Mouse (Mus musculus): ENCODE data around the gene Paqr9.

Gene Paqr9

DNA sequence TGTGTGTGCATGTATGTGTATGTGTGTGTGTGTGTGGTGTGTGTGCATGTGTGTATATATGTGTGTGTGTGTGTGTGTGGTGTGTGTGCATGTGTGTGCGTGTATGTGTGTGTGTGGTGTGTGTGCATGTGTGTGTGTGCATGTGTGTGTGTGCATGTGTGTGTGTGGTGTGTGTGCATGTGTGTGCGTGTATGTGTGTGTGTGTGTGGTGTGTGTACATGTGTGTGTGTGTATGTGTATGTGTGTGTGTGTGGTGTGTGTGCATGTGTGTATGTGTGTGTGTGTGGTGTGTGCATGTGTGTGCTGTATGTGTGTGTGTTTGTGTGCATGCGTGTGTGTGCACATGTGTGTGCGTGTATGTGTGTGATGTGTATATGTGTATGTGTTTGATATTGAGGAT lies 14.9 kb upstream of the Paqr9 start:
- no peak for DNase-seq (ENCODE audit: low spot score in 2 of 2)

DNA sequence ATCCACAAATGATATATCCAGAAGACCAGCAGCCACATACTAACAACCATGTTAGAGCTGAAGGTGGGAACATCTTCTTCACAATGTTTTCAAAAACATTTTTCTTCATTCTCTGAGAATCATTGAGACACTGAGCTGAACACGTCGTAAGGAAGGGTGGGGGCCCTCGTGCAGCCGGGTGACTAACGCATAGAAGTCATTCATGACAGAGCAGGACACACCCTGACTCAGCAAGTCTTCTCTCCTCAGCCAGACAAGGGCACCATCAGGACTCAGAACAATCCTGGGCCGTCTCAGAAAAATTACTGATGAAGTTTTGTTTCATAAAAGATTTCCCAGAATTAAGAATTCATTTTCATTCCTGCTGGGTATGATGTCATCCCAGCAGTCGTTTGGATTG lies 12.8 kb upstream of the Paqr9 start:
- DNase-seq (ENCODE audit: low spot score in 2 of 2), result no peak

DNA sequence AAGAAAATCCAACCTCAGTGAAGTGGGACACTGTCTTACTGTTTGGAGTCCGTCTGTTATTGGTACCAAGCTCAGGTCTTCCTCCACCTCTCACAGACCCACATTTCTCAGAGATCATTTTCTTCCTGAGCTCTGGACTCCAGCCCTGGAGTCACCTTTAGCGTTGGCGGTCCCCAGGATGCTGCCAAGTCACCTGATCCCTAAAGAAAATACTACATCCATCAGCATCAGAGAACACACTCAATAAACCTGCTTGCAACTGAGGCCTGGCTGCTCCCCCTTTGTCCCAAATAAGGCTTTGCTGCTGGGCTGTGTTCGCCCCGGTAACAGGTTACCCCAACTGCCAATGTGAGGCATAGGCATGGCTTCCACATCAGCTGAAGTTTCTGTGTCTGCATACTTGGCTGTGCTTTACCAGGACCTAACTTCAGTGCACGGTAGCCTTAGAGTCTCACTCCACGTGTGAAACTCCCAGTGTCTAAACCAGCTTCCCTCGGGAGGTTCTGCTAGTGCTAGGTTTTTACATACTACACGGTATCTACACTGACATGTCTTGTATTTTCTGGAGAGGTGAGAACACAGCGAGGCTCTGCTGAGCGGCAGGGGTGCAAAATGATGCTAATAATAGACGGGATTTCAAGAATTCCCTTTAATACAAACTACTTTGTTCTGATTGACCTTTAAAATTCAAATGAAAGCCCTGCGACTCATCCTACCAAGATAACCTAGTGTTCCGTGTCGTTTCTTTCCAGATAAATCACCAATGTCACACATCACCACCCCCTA lies 9.6 kb upstream of the Paqr9 start:
- no peak for DNase-seq (ENCODE audit: low spot score in 2 of 2)

DNA sequence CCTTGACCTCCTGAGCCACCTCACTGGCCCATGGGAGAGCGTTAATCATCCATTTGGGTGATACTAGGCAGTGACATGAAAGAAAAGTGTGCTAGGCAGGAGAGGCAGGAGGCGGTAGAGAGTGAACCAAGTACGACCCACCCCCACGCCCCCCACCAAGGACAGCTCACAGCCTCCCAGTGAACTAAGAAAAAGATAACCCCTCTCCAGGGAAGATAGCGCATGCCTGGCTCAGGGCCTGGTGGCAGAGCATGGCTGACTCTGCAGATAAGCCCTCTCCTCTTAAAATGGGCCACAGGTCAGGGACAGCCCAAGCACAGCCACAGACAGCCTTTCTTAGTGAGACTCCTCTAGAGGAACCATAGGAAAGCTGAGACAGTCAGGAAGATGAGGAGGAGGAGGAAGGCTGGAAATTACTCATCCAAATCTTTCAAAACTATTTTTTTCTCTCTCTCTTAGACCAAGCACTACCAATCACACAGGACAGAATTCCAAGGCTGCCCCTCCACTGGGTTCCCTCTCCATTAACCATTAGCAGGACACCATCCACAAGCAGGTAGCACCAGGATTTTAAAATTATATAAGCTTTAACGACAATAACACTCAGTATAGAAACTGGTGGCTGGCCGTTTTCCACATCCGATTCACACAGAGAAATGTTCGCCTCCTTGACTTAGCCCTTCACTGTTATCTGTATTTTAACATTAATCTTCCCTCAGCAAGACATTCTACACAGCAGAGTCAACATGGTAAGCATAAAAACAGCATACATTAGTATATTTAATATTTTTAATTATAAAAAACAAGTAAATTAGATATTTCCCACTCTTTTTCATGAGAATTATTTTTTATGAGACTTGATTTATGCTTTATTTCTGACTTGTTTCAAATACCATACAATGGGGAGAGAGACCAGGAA lies 8.3 kb upstream of the Paqr9 start:
- no peak for DNase-seq (ENCODE audit: low spot score in 2 of 2)

DNA sequence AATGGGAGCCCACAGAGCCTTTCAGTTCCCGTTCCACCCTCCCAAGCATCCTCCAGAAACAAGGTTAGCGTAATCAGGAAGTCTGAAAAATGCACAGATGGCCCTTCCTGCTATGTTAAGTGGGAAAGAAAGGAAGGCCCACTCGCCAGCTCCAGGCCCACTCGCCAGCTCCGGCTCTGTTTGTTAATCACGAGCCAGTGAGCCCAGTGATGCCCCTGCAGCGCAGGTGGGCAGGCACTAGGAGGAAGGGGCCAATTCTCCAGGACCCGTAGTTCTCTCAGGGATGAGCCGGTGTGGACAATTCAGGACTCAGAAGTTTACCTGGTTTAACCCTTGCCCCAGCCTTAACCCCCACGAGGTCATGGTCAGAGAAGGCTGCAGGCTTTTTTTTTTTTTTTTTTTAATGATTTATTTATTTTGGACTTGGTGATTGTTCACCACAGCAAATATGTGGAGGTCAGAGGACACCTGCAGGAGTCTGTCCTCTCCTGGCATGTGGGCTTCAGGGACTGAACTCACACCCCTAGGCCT lies 7.2 kb upstream of the Paqr9 start:
- peak in 1 of 2 experiments; percentile 25 for DNase-seq (ENCODE audit: low spot score in 2 of 2)

DNA sequence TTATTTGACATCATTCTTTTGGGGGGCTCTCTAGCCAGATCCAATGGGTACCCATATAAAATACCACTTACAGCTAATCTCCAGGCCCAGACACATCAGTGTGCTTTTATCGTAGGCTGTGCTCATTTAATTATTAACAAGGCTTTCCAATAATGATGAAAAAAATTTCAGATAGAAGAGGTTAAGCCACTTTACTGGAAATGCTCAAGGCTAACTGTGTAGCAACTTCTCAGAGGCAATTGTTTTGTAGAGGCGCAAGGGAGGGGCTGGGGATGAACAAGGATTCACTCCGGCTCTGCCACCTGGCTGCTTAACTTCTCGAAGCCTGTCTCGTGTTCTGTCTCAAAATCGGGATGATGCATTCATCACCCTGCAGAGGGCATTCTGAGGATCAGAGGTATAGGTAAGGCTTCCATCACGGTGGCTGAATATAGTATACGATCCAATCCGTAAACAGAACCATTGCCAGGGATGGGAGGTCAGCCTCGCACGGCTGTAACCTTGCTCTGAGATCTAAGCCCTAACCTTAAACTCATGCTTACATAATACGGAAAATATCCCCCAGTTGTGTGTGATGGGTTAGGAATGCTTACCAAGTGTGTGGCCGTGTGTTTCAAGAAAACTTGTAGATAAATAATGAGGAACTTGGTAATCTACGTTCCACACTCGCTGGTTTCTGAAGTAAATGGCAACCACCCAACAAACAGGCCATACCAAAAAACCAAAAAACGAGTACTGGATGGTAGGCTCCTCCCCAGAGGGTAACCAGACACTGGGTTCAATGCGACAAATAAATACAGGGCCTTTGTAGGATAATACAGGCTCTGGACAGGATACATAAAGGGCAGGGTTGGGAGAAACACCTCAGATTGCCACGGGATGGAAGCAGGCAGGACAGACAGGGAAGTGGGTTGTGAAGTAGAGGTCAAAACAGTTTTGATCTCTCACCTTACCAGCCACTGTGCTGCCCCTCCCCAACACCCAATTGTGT lies 4.9 kb upstream of the Paqr9 start:
- DNase-seq (ENCODE audit: low spot score in 2 of 2), result no peak

DNA sequence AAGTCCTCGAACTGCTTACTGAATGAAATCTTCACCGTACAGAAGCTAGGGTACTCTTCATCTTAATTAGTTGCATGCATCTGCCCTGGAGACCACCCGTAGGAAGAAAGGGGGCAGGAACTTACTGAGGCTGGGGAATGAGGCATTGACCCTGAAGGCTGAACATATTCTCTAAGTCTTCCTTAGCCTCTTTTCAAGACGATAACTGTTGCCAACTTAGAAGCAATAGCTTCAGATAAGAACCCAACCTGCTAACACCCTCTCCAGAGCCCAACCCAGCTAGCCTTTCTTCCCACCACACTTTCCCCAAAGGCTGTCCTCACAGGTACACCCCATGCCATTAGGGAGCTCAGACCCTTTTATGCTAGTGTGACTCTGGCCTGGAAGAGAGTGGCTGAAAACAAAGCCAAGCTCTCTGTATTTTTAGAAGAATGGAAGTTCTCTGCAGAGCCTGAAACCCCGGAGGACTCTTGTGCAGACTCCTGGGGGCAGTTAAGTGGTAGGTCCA lies 4.2 kb upstream of the Paqr9 start:
- no peak for DNase-seq (ENCODE audit: low spot score in 2 of 2)

DNA sequence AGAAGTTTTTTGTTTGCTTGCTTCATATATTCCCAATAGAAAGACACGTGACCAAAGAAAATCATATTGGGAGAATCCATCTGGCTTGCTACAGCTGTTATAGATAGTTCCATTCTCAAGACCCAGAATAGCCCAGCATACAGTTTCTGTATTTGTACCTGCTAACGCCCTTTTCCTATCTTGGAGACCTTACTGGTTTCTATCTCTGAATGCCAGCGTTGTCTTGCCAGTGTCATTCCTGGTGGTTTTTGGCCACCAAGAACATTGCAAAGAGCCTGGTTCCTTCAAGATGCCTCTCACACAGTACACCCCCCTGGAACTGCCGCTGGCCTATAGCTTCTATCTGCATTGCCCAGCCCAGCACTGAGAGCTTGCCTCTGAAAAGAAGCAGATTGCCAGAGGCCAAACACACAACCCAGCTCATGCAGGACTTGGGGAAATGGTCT lies 3.4 kb upstream of the Paqr9 start:
- DNase-seq (ENCODE audit: low spot score in 2 of 2), result no peak

DNA sequence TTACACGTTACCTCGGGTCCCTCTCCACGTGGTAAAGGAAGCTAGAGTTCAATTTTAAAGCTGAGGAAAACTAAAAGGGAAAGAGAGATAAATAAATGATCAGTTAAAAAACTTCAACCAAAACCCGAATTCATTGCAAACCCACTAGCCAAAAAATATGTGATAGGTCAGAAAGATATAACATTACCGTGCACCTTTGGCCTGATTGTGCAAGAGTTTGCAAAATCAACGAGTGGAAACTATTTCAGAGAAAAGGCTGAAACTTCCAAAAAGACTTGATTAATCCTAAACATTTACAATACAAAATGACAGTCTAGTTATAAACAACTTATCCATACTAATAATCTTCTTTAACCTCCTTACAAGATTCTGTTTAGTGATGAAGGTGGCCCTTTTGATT lies 1.7 kb upstream of the Paqr9 start:
- no peak for DNase-seq (ENCODE audit: low spot score in 2 of 2)

DNA sequence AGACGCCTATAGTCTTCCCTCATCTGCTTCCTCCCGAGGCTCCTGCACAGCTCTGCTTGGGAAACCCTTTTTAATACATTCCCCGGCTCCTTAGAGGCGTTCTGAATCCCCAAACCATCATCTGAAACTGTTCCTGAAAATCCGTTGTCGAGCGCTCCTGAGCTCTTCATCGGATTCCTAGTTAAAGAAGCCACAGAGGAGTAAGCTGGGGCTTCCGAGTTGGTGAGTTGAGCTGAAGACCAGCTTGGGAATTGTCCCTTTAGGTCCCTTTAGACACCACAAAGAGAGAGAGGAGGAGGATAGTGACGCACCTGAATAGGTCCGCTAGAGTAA lies 765 bp upstream of the Paqr9 start:
- DNase-seq (ENCODE audit: low spot score in 2 of 2), result peak in 1 of 2 experiments; percentile 37

DNA sequence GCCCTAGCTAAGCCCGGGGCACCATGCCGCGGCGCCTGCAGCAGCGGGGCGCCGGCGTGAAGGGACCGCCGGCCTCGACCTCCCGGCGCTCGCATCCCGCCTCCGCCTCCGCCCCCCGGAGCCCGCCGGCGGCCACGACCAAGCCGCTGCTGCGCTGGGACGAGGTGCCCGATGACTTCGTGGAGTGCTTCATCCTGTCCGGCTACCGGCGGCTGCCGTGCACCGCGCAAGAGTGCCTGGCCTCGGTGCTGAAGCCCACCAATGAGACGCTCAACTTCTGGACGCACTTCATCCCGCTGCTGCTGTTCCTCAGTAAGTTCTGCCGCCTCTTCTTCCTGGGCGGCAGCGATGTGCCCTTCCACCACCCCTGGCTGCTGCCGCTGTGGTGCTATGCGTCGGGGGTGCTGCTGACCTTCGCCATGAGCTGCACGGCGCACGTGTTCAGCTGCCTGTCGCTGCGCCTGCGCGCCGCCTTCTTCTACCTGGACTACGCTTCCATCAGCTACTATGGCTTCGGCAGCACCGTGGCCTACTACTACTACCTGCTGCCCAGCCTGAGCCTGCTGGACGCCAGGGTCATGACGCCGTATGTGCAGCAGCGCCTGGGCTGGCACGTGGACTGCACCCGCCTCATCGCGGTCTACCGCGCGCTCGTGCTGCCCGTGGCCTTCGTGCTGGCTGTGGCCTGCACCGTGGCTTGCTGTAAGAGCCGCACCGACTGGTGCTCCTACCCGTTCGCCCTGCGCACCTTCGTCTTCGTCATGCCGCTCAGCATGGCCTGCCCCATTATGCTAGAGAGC lies 679 bp downstream of the Paqr9 start:
- peak; percentile 77 to 83 for DNase-seq (ENCODE audit: low spot score in 2 of 2)

DNA sequence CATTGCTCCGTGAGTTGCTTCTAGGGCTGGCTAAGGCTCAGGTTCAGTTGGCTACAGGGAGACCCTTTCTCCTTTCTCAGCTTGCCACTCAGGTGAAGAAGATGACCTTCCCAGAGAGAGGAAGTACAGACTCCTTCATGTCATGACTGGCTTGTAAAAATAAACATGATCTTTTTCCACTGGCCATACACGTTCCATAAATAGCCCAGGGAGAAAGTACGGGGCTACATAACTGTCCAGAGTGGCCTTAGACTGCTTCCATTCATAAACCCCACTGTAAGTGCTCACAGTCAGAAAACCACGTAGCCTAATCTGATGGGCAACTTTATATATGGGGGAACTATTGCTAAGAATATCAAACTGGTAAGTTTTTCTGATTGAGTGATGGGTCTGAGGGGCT lies 4.6 kb downstream of the Paqr9 start:
- DNase-seq (ENCODE audit: low spot score in 2 of 2), result no peak

DNA sequence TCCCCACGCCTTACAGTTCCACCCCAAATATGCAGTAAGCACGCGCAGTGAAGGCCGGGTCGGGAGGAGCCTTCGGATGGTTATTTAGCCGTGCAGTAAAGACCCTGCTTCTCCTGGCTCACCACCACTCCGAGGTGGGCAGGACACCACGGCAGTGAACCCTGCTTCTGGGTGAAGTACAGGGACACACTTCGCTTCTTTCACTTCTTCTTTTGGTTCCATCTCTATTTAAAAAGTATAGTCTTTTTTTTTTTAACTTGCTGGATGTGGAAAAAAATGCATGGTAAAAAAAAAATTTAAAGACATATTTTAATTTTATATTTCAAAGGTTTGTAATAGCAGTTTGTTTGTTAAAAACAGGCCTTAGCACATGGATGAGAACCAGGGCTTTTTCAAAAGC lies 6.9 kb downstream of the Paqr9 start:
- DNase-seq (ENCODE audit: low spot score in 2 of 2), result no peak

DNA sequence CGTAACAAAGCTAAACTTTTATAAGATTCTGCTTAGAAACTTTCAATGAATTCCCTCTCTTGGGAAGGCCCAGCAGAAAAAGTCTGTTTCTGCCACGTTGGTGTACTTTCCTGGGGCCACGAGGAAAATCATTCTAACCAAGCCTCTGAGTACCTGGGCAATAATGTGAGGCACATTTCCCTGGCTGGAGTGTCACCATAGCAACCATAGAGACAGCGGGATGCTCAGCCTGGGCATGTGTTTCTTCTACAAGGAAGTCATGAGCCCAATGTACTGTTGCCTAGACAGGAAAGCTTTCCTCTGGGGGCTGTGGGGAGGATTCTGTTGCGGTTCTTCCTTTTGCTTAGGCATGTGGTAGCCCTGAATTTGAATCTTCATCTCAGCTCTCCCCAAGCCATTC lies 7.5 kb downstream of the Paqr9 start:
- DNase-seq (ENCODE audit: low spot score in 2 of 2), result no peak

DNA sequence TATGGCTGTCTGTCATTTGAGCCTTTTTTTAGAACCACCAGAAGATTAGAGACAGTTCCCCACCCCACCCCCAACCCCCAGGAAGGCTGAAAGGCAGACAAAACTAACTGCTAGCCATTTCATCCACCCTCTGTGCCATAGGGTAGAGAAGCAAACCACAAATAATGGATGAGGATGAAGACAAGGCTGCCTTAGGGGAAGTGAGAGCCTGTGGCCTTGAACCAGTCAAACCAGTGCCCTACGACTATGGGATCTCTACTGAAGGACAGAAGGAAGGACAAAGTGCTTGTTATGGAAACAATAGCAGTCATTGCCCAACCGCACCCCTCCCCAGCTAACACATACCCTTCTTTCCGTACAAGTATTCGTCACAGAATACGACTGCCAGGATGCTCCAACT lies 9.8 kb downstream of the Paqr9 start:
- no peak for DNase-seq (ENCODE audit: low spot score in 2 of 2)

DNA sequence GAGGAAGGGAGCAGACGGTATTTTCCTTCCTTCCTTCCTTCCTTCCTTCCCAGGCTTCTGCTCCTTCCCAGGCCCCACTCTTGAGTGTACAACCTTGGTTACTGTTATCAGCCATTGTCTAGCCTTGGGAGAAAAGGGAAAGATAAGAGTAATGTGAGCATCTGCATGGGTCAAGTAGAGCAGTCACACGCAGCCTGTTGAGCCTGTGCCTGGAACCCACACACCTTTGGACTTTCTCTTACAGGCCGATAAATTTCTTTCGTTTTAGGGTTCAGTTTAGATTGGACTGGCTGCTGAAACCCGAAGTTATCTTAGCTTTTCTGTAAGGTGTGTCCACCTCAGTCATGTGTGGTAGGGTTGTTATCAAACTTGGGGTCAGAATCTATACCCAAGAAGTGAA lies 10.5 kb downstream of the Paqr9 start:
- peak in 1 of 2 experiments; percentile 2 for DNase-seq (ENCODE audit: low spot score in 2 of 2)

DNA sequence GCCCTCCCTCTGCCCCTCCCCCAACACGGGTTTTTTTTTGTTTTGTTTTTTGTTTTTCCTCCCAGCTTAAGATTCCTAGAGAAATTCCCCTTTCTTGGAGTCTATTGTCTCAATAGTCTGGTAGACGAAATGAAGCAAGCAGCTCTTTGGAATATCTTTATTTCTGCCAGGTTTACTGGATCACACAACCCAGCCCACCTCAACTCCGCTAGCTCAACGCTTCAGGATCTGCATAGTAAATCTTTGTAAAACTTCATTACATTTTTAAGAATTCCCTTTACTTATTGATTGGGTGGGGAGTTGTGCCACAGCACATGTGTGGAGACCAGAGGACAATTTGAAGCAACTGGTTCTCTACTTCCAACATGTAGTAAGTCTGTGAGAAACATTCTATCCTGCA lies 11.1 kb downstream of the Paqr9 start:
- DNase-seq (ENCODE audit: low spot score in 2 of 2), result no peak

DNA sequence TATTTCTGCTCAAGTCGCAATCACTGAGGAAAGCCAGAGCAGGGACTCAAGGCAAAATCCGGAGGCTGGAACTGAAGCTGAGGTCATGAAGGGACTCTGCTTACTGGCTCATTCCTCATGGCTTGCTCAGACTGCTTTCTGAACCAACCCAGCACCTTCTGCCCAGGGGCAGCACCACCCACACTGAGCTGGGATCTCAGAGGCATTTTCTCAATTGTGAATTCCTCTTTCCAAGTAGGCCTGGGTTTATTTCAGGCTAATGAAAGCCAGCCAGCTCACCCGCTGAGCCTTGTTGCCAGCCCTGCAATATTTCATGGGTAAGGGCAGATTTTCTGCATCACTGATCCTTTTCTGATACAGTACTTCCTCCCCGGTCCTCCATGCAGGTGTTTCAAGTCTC lies 12.0 kb downstream of the Paqr9 start:
- no peak for DNase-seq (ENCODE audit: low spot score in 2 of 2)

DNA sequence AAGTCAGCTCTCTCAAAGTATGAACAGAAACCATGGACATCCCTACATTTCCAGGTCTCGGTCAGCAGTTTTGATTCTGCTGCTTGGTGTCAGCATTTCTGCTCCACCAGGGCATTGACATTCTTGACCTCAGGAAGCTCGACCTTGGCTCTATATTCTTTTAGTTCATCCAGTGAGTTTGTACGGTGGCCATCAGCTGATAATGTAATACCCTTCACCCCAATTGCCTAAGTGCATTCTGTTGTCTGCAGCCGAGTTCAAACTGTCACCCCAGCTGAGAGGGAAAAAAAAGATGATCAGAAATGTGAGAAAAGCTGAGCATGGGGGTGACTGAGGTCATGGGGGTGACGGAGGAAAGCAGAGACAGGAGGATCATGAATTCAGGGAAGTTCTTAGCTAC lies 13.1 kb downstream of the Paqr9 start:
- DNase-seq (ENCODE audit: low spot score in 2 of 2), result no peak

DNA sequence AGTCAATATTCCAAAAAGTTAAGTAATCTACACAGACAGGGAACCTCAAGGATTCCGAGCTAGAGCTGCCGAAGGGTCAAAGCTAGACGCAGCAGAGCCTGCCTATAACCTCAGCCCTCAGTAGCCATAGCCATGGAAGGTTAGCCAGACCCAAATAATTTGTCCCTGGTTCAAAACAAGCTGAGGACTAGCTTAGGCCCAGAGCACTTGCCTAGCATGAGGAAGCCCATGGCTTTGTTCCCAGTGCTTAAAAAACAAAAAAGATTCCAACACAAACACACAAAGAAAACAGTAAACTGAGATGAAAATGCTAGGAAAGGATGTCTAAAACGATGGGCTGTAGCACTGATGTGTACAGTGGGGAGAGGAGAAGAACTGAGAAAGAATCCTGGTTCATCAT lies 14.7 kb downstream of the Paqr9 start:
- DNase-seq (ENCODE audit: low spot score in 2 of 2), result no peak

DNA sequence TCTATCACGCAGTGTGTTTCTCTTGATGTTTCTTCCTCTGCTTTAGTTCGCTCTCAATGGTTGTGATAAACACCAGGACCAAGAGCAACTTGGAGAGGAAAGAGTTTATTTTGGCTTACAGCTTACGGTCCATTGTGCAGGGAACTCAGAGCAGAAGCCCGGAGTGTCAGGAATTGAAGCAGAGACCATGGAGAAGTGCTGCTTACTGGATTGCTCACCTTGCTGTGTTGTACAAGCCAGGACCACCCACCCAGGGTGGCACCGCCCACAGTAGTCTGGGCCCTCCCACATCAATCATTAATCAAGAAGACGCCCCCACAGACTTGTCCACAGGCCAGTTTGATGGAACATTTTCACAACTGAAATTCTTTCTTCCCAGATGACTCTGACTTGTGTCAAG lies 18.0 kb downstream of the Paqr9 start:
- DNase-seq (ENCODE audit: low spot score in 2 of 2), result peak in 1 of 2 experiments; percentile 4
